Mouse (Mus musculus) limb, embryonic 13.5 days (tissue): Measurements from ENCODE around the gene Flna. TPM values are rescaled to one million over a fixed set of nuclear protein-coding genes. Genes with fewer than 3 reads are reported as not detected.

Experiments used
- microRNA-seq: library from miRNA; unstranded; fragments of <30 nt; microRNA quantifications from one replicate; pipeline ENCODE4, GENCODE M21; 2016
- polyA plus RNA-seq: library from polyadenylated mRNA; unstranded; fragments of >200 nt; fragmentation: Nextera tagmentation; extraction: Ambion mirVana; gene quantifications from 2 replicates; pipeline ENCODE4 v1.2.1, GENCODE M21; 2015

The Flna gene
- polyA plus RNA-seq, 1 experiment from 2014 or later, result 314 TPM

Small RNAs within 50 kb of the gene (microRNA-seq; reads per million reads assigned to microRNA genes)
- not detected for gene Mir7091

Other genes starting within 250 kb of the Flna start
- 54.3 and 60.5 TPM in 2 replicates for gene Irak1, start 225.9 kb downstream of the Flna start, polyA plus RNA-seq
- not detected in 2 replicates for gene Opn1mw, start 122.4 kb downstream of the Flna start, polyA plus RNA-seq
- gene Mecp2, start 114.5 kb downstream of the Flna start, polyA plus RNA-seq, result 12.5 and 12.8 TPM in 2 replicates
- gene Tex28, start 82.0 kb downstream of the Flna start, polyA plus RNA-seq, result not detected in 2 replicates
- gene Tktl1, start 72.6 kb downstream of the Flna start, polyA plus RNA-seq, result 0.05 TPM in 1 of 2 replicates, not detected in the other
- gene Emd, start 4.9 kb upstream of the Flna start, polyA plus RNA-seq, result 26.7 and 27.8 TPM in 2 replicates
- 828 and 885 TPM in 2 replicates for gene Rpl10, start 21.0 kb upstream of the Flna start, polyA plus RNA-seq
- 91.0 and 92.2 TPM in 2 replicates for gene Taz, start 32.1 kb upstream of the Flna start, polyA plus RNA-seq
- gene Dnase1l1, start 32.5 kb upstream of the Flna start, polyA plus RNA-seq, result 11.7 and 12.0 TPM in 2 replicates
- 127 and 128 TPM in 2 replicates for gene Atp6ap1, start 47.3 kb upstream of the Flna start, polyA plus RNA-seq
- gene Gdi1, start 55.2 kb upstream of the Flna start, polyA plus RNA-seq, result 247 and 260 TPM in 2 replicates
- 73.5 and 76.5 TPM in 2 replicates for gene Fam50a, start 63.2 kb upstream of the Flna start, polyA plus RNA-seq
- 21.2 and 25.3 TPM in 2 replicates for gene Plxna3, start 79.2 kb upstream of the Flna start, polyA plus RNA-seq
- gene Lage3, start 103.8 kb upstream of the Flna start, polyA plus RNA-seq, result 114 and 115 TPM in 2 replicates
- 62.2 and 68.2 TPM in 2 replicates for gene Ubl4a, start 123.4 kb upstream of the Flna start, polyA plus RNA-seq
- 19.6 and 21.3 TPM in 2 replicates for gene Slc10a3, start 123.5 kb upstream of the Flna start, polyA plus RNA-seq
- gene Fam3a, start 143.5 kb upstream of the Flna start, polyA plus RNA-seq, result 42.3 and 43.5 TPM in 2 replicates
- 18.2 and 18.4 TPM in 2 replicates for gene Ikbkg, start 143.5 kb upstream of the Flna start, polyA plus RNA-seq
- gene G6pdx, start 179.4 kb upstream of the Flna start, polyA plus RNA-seq, result 45.6 and 47.0 TPM in 2 replicates
- 2.1 and 4.3 TPM in 2 replicates for gene Gm6880, start 231.6 kb upstream of the Flna start, polyA plus RNA-seq